Mouse (Mus musculus) midbrain, postnatal 0 days (tissue): ENCODE results near the gene Dcaf12. TPM values are rescaled to one million over a fixed set of nuclear protein-coding genes. Genes with fewer than 3 reads are reported as not detected.

Experiments
- ATAC-seq: fragments of 200-750 bp; cut with Nextera tagmentation; 2 replicates; pipeline ENCODE4 v1.8.0; 2017; ENCODE audit warnings: moderate number of reproducible peaks, mild to moderate bottlenecking, moderate TSS enrichment, moderate library complexity; ENCODE audit not compliant: low FRiP score
- DNase-seq: peaks from one replicate; pipeline ENCODE4 v3.0.0-alpha.2; 2015; ENCODE audit warnings: low spot score
- H3K27ac ChIP-seq: fragments of 300-500 bp; sonication (generic); 2 replicates; pipeline ENCODE4 v1.5.1; 2014; ENCODE audit warnings: low read depth, mild to moderate bottlenecking, low read length, mixed read lengths
- H3K27me3 ChIP-seq: fragments of 300-500 bp; sonication (generic); 2 replicates; pipeline ENCODE4 v1.6.1; 2014; ENCODE audit warnings: low read length, control low read depth, mixed read lengths; ENCODE audit not compliant: insufficient read depth
- H3K36me3 ChIP-seq: fragments of 300-500 bp; sonication (generic); 2 replicates; pipeline ENCODE4 v1.6.1; 2014; ENCODE audit warnings: low read length, control low read depth, mixed read lengths; ENCODE audit not compliant: insufficient read depth
- H3K4me1 ChIP-seq: fragments of 300-500 bp; sonication (generic); 2 replicates; pipeline ENCODE4 v1.6.1; 2014; ENCODE audit warnings: mild to moderate bottlenecking, control low read depth, antibody characterized with exemption, low read length, mixed read lengths; ENCODE audit not compliant: insufficient read depth
- H3K4me2 ChIP-seq: fragments of 300-500 bp; sonication (generic); 2 replicates; pipeline ENCODE4 v1.6.1; 2014; ENCODE audit warnings: low read depth, mild to moderate bottlenecking, low read length, mixed read lengths; ENCODE audit not compliant: poor library complexity, severe bottlenecking
- H3K4me3 ChIP-seq: fragments of 300-500 bp; sonication (generic); 2 replicates; pipeline ENCODE4 v1.5.1; 2014; ENCODE audit warnings: low read depth, mild to moderate bottlenecking, low read length, moderate library complexity
- H3K9ac ChIP-seq: fragments of 300-500 bp; sonication (generic); replicated peaks from 2 replicates; pipeline ENCODE4 v1.6.1; 2014; ENCODE audit warnings: mild to moderate bottlenecking, low read length, moderate library complexity, mixed read lengths; ENCODE audit not compliant: poor library complexity, severe bottlenecking
- H3K9me3 ChIP-seq: fragments of 300-500 bp; sonication (generic); 2 replicates; pipeline ENCODE4 v1.6.1; 2016; ENCODE audit warnings: low read length, control low read depth
- CTCF ChIP-seq: IDR thresholded peaks from 2 replicates; pipeline ENCODE4 v1.5.1; 2016; ENCODE audit warnings: antibody characterized with exemption, mild to moderate bottlenecking
- WGBS: fragments of 180-500 bp; shearing (Covaris S2); extraction: QIAGEN DNeasy Blood & Tissue Kit; methylation state at CpG from one replicate; pipeline ENCODE4 v1.1.7; 2014; 5-methylcytosine and 5-hydroxymethylcytosine counted together
- polyA plus RNA-seq: library from polyadenylated mRNA; unstranded; fragments of >200 nt; fragmentation: Nextera tagmentation; extraction: Ambion mirVana; gene quantifications from 2 replicates; pipeline ENCODE4 v1.2.1, GENCODE M21; 2015
- total RNA-seq: library from RNA; depleted of rRNA; stranded (reverse); fragments of >200 nt; gene quantifications from 2 replicates; pipeline ENCODE4 v1.2.3, GENCODE M21; 2014

Dcaf12 gene
- total and polyA plus RNA-seq, 2 experiments from 2014 or later = 53.2 to 61.2 TPM

DNA sequence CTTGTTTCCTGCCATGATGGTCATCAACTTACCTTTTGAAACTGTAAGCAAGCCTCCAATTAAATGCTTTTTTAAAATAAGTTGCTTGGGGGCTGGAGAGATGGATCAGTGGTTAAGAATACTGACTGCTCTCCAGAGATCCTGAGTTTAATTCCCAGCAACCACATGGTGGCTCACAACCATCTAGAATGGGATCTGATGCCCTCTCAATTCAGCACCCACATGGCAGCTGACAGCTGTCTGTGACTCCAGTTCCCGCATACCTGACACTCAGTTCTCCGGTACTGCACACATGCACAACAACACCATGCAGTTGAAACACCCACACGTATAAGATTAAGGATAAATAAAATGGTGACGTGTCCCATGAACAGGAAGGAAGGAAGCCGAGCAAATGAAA lies 3.6 kb upstream of the Dcaf12 start:
- ATAC-seq (no peak), DNase-seq (no peak)
- 84% methylated on average over 5 of the region's 5 CpGs for WGBS
- Histone ChIP-seq H3K27ac (no peak overlapping the region), H3K9me3 (no peaks in the 10 kb centered on the region), H3K27me3 (no peaks in the 10 kb centered on the region), H3K36me3 (no peaks in the 10 kb centered on the region), H3K4me2 (no peak overlapping the region), H3K4me1 (peaks cover 4% of the 10 kb centered on the region; the same call in 1 of the 2 replicates), H3K4me3 (no peak overlapping the region), H3K9ac (no peak overlapping the region)
- TF ChIP-seq CTCF = no peak

DNA sequence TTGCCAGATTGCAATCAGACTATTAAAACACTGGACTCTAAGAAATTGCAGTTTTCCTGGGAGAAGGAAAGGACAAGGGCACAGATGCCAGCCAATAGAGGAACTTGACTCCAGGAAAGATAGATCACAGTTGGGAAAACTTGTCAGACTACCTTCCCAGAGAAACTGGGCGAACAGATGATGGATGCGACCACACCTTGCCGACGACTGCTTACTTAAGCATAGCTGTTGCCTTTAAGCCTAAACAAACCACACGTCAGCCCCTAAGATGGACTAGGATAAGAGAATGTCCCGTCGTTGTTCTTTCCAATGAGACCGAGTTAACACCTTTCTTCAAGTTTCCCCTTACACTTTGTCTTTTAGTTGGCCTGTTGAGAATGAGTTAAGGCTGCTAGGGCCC lies 484 bp upstream of the Dcaf12 start:
- DNase-seq (no peak), ATAC-seq (no peak)
- Histone ChIP-seq H3K27me3 (no peaks in the 10 kb centered on the region), H3K4me3 (peak overlapping the region; percentile 98), H3K27ac (peak overlapping the region; percentile 96), H3K4me1 (peaks cover 8% of the 10 kb centered on the region; the same call in 1 of the 2 replicates), H3K9ac (peak overlapping the region; percentile 97), H3K4me2 (peak overlapping the region; percentile 79), H3K9me3 (no peaks in the 10 kb centered on the region), H3K36me3 (peaks cover 18% of the 10 kb centered on the region; the same call in 1 of the 2 replicates)
- WGBS = 66% methylated on average over 8 of the region's 8 CpGs
- TF ChIP-seq CTCF = no peak

DNA sequence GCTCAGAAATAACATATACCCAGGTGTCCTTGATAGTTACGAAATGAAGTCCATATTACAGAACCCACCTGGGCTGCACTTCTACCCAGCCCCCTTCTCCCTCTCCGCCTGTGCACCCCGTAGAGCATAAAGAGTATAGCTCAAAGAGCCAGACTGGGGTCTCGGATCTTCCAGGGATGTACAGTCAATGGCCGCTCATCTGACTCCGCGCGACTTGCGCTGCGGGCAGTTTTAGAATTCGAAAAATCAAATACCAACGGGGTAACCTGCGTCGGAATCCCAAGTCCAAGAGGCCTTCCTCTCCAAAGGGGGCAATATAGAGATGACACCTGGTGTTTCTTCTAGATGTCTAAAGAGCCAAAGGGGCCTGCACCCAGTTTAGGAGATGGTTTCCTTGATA lies 967 bp downstream of the Dcaf12 start:
- 16% methylated on average over 14 of the region's 14 CpGs for WGBS
- TF ChIP-seq CTCF = no peak
- peak; percentile 6; the same call in 1 of the 2 replicates for ATAC-seq

GRCm38 (mm10) chr4:41310567-41311563 lies 3.8 kb downstream of the Dcaf12 start:
- no peaks in the 10 kb centered on the region for H3K27me3 ChIP-seq
- H3K36me3 ChIP-seq = peaks cover 22% of the 10 kb centered on the region; the same call in 1 of the 2 replicates
- H3K27ac ChIP-seq = no peak overlapping the region
- H3K9ac ChIP-seq = no peak overlapping the region
- peaks cover 8% of the 10 kb centered on the region; the same call in 1 of the 2 replicates for H3K4me1 ChIP-seq
- ATAC-seq (no peak), DNase-seq (no peak)
- TF ChIP-seq CTCF = no peak
- WGBS = 93% methylated on average over 9 of the region's 9 CpGs
- no peak overlapping the region for H3K4me2 ChIP-seq
- no peak overlapping the region for H3K4me3 ChIP-seq
- H3K9me3 ChIP-seq = no peaks in the 10 kb centered on the region

More for the DNA sequence above, 967 bp downstream of the Dcaf12 start:
- Histone ChIP-seq H3K4me2 (peak overlapping the region; percentile 79), H3K27ac (peak overlapping the region; percentile 96), H3K27me3 (no peaks in the 10 kb centered on the region), H3K4me3 (peak overlapping the region; percentile 98), H3K36me3 (peaks cover 18% of the 10 kb centered on the region; the same call in 1 of the 2 replicates), H3K9me3 (no peaks in the 10 kb centered on the region), H3K9ac (peak overlapping the region; percentile 97), H3K4me1 (peaks cover 8% of the 10 kb centered on the region; the same call in 1 of the 2 replicates)
- no peak for DNase-seq

DNA sequence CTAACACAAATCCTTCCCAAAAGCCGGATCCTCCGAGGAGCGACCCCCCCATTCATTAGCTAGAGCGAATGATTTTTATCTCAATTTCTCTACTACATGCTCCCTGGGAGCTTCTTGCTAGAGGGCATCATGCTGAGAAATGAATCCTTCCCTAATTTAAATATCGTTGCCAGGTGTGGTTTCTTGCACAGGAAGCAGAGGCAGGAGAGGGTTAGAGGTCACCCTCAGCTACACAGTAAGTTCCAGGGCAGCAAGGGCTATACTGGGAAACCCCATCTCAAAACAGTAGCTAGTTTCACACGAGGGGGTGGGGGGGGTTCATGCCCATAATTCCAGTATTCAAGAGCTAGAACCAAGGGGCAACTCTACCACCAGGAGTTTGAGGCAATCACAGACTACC lies 7.3 kb downstream of the Dcaf12 start:
- Histone ChIP-seq H3K9me3 (no peaks in the 10 kb centered on the region), H3K4me3 (no peak overlapping the region), H3K4me2 (no peak overlapping the region), H3K36me3 (peaks cover 27% of the 10 kb centered on the region), H3K4me1 (no peaks in the 10 kb centered on the region), H3K27ac (no peak overlapping the region), H3K9ac (no peak overlapping the region), H3K27me3 (no peaks in the 10 kb centered on the region)
- ATAC-seq = no peak
- DNase-seq = no peak
- 84% methylated on average over 6 of the region's 6 CpGs for WGBS
- no peak for TF ChIP-seq CTCF

DNA sequence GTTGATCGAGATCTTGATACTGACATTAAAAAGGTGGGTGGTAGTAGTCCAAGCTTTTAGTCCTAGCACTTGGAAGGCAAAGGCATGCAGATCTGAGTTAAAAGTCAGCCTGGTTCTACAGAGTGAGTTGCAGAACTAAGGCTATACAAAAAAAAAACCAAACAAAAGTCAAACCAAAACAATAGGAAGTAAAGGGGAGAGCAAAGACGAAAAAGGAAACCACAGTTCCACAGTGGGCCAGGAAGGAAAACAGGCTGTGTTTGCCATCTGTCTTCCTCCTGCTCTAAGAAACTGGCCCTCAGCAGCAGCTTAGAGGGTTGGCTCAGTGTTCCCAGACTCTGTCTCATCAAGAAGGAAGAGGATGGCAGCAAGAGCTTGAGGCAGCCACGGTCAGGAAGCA lies 10.4 kb downstream of the Dcaf12 start:
- Histone ChIP-seq H3K27me3 (no peaks in the 10 kb centered on the region), H3K4me2 (no peak overlapping the region), H3K4me3 (no peak overlapping the region), H3K27ac (no peak overlapping the region), H3K9me3 (no peaks in the 10 kb centered on the region), H3K4me1 (no peaks in the 10 kb centered on the region), H3K36me3 (peaks cover 41% of the 10 kb centered on the region), H3K9ac (no peak overlapping the region)
- DNase-seq = no peak
- no peak for ATAC-seq
- 70% methylated on average over 3 of the region's 3 CpGs for WGBS
- TF ChIP-seq CTCF = no peak
